Mouse (Mus musculus): ENCODE measurements around the gene 1700109H08Rik. TPM values are rescaled to one million over a fixed set of nuclear protein-coding genes. Genes with fewer than 3 reads are reported as not detected.
"Not testable (repeated sequence)": the region's sequence is repeated elsewhere in the genome, so short reads cannot be mapped to it uniquely, and the experiment has no call there.

Gene 1700109H08Rik
- total RNA-seq, 2 experiments from 2014 or later, result 2.8 to 3.6 TPM

DNA sequence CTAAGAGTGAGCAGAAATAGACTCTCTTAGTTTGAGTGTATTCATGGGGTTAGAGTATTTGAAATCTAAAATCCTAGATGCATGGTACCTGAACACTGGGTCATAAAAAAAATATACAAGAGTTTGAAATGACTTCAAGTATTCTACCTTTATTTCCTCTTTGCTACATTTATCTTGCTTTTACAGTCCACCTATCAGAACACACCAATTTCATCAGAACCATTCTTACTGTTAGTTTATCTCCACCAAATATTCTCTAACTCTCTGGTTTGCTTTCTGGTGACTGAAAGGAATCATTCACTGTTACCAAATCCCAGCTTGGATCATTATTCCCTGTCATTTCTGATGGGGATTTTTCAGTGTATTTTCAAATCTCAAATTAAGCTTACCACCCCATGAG lies 25.8 kb downstream of the 1700109H08Rik start:
- no peak for DNase-seq
- intact Hi-C loops (cut with DNase I), result no loop called here

DNA sequence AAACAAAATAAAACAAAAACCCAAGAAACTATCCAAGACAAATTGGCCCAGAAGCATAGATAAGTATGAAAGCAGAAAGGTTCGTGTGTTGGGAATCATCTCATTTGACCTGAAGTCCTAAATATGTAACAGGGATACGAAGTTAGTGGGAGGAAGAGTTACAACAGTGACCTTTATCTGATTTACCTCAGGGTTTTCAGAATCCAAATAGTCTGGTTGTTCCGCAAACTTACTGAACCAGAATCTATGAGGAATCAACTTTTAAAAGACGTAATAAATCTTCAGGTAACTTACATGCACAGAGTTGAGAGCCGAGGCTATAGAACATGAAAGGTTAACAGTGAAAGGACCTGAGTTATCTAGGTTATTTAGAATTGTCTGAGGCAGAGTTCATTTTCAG lies 27.4 kb downstream of the 1700109H08Rik start:
- no peak for DNase-seq

DNA sequence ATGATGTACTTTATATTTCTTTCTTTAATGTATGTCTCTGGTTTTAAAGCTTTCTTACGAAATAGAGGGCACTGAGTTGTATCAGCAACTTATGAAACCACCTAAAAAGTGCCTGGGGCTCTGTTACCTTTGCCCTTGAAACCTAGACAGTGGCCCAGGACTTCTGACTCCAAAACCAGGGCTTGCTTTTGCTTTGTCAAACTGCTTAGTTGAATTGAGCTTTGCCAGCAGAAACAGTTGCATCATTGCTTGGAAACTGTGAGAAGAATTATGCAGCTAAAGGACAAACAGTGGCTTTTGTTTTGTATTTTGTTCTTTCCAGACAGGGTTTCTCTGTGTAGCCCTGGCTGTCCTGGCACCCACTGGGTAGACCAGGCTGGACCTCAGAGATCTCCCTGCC lies 28.9 kb downstream of the 1700109H08Rik start:
- no peak for DNase-seq
- intact Hi-C loops (cut with DNase I), result no loop called here

More for the DNA sequence above, 27.4 kb downstream of the 1700109H08Rik start:
- intact Hi-C loops (cut with DNase I), result no loop called here

DNA sequence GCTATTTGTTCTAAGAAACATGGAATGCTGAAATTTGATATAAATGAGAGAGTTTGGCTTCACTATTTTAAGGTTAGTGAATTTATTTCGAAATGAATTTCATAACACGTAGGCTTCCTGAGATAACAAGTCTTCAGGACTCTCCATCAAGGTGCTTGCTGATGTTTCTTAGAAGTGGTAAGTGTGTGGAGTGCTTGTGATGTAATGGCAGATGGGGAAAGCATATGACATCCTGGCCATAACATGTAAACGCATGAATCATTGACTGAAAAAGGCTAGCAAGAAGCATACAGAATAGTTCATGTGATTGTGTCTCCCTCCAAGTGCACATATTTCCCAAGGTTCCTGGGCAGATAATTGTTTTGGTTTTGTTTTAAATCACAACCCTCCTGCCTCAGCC lies 29.4 kb downstream of the 1700109H08Rik start:
- no peak for DNase-seq
- intact Hi-C loops (cut with DNase I), result no loop called here

DNA sequence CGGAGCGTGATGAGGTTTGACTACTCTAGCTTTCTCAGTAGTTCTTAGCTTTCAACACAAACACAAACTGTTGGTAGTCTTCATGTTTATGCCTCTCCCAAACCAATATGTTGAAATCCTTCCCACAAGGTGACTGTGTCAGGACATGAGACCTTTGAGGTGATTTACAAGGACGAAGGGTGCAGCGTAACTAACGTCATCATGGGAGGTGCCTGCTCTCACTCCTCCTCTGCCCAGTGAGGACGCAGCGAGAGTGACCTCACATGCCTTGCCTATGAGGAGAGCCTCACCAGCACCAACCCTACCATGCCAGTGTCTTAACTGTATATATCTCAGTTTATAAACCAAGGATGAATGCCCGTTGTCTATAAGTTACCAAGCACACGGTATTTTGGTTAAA lies 35.7 kb downstream of the 1700109H08Rik start:
- intact Hi-C loops (cut with DNase I), result no loop called here
- no peak for DNase-seq

DNA sequence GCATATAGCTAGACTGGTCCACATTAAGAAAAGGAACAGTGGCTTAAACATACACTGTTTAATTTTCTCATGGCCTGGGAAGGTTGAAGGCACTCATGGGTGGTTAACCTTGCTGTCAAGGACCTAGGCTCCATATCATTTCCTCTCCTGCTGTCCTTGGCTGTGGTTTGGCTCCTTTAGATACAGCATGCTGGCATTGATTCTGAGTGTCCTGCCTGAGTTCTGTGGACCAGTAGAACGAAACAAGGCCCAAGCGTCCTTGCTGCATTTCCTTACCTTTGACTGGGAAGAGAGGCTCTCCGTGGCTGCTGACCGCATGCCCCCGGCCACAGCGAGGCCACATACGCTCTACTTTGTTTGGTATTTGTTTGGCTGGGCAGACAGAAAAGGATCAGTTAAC lies 37.9 kb downstream of the 1700109H08Rik start:
- intact Hi-C loops (cut with DNase I), result no loop called here
- no peak for DNase-seq

DNA sequence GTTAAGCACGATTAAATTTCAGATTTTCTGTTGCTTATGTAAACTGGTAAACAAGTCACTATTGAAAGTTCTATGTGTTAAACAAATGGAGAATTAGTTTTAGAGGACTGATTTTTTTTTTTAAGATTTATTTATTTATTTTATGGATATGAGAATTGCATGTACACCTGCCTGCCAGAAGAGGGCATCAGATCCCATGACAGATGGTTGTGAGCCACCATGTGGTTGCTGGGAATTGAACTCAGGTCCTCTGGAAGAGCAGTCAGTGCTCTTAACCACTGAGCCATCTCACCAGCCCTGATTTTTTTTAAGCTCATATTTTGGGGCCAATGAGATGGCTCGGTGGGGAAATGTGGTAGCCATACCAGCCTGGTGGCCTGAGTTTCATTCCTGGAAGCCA lies 40.5 kb downstream of the 1700109H08Rik start:
- intact Hi-C loops (cut with DNase I); DNase-seq: not testable (repeated sequence)

DNA sequence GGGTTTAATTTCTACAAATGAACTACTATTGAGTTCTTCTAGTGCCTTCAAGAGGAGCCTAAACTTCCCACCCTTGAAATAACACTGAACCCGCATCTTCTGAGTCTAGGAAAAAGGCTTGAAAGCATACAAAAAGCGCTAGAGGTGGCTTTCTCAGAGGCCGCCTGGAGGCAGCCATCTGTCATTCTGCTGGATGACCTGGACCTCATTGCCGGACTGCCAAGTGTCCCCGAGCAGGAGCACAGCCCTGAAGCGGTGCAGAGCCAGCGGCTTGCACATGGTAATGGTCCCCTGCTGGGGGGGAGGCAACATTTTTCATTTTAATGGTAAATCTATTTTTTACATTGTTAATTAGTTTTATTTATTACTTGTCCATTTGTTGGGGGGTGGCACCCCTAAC lies 49.1 kb downstream of the 1700109H08Rik start:
- DNase-seq, result no peak
- intact Hi-C loops (cut with DNase I), result no loop called here

DNA sequence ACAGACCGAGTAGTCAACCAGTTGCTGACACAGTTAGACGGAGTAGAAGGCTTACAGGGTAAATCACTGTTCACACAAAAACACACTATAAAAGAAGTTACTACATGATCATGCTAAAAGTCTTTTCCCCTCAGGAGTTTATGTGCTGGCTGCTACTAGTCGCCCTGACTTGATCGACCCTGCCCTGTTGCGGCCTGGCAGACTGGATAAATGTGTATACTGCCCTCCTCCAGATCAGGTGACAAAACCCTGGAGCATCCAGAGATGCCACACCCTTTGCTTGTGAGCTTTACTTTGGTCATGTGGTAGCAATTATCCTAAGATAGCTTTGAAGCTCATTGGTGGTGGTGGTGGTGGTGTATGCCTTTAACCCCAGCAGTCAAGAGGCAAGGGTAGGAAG lies 58.7 kb downstream of the 1700109H08Rik start:
- intact Hi-C loops (cut with DNase I), result no loop called here

DNA sequence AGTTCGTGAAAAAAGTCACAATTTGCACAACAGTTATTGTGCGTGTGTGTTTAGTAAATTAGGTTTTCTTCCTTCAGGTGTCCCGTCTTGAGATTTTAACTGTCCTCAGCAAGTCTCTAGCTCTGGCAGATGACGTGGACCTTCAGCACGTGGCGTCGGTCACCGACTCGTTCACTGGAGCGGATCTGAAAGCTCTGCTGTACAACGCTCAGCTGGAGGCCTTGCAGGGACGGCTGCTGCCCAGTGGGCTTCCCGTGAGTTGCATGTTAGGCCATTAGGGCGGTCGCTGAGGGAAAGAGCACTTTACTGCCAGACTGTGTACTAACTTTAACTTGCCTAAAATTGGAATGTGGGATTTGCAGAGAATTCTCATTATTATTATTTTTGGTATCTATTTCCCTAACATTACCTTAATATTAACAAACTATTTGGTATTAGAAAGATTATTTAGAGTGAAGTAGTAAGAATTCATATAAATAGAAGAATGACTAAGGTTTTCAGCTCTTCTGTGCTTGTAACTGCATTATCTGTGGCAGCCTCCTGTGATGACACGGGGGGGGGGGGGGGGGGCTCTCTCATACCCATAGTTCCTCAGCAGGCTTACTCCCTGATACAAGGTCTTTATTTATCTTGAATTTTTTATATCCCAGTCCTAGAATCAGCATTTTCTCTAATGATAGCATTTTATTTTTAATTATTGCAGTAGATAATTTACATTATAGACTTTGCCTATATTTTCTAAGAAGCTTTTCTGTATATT lies 60.3 kb downstream of the 1700109H08Rik start:
- DNase-seq, result no peak
- intact Hi-C loops (cut with DNase I), result no loop called here

More for the DNA sequence above, 58.7 kb downstream of the 1700109H08Rik start:
- no peak for DNase-seq

DNA sequence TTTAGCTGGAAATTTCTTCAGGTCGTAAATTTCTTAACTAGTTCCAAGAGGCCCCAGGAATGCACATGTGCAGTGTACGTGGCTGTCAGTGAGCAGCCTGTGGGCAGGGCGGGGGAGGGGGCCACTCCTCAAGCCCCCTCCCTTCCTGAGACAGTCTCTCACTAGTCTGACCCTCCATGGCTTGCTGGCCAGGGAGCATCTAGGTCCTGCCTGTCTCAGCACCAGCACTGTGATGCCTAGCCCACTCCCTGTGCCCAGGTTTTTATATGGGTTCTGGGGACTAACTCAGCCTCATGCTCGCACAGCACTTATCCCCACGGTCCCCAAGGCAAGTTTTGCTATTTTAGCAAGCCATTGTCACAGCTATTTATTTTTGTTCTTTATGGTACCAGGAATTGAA lies 60.9 kb downstream of the 1700109H08Rik start:
- DNase-seq, result no peak
- intact Hi-C loops (cut with DNase I), result no loop called here

DNA sequence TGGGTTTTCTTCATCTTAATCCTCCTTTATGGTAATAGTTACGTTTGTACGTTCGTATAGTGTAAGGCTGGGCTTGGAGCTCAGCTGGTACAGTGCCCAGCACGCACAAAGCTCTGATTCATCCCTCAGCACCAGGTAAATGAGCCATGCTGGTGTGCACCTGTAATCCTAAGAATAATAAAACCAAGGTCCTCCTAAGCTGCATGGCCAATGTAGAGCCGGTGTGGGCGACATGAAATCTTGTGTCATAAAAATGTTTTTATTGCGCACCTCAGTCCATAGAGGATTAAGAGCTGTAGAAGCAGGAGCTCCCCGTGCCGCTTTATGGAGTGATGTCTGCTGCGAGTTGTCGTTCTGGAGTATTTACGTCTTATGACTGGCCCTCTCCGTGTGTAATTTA lies 61.9 kb downstream of the 1700109H08Rik start:
- intact Hi-C loops (cut with DNase I), result no loop called here
- DNase-seq, result no peak

DNA sequence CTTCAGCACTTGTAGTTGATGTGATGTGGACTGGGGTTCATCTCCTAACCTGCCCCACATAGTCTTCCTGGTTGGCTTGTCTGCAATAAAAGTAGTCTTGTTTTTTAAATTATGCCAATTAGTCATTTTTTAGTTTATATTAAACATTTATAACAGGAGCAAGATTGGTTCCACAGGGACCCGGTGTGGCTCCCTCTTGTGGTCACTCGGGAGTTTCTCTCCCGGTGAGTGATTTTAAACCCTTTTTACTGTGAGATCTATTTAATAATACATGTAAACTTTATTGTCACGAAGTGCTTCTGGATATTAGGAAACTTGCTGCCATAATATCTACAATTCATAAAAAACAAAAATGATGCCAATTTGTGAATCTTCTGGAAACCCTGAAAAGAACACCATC lies 62.6 kb downstream of the 1700109H08Rik start:
- DNase-seq, result no peak
- intact Hi-C loops (cut with DNase I), result no loop called here

Other genes starting within 250 kb of the 1700109H08Rik start
- 10 to 100 TPM; 41.9 to 48.2 TPM for gene Cdk6, start 230.1 kb upstream of the 1700109H08Rik start, total RNA-seq (2021)
- 10 to 100 TPM; 20.8 to 21.4 TPM for gene Fam133b, start 27.7 kb upstream of the 1700109H08Rik start, total RNA-seq (2021)
- 10 to 100 TPM; 11.0 to 12.1 TPM for gene Pex1, start 24.5 kb downstream of the 1700109H08Rik start, total RNA-seq (2021)
- gene Rbm48, start 25.0 kb downstream of the 1700109H08Rik start, total RNA-seq (2021), result 1 to 10 TPM; 5.9 to 6.6 TPM
- not detected for gene Tmbim7, start 79.6 kb downstream of the 1700109H08Rik start, total RNA-seq (2021)
- gene Gatad1, start 85.6 kb downstream of the 1700109H08Rik start, total RNA-seq (2021), result 100 to 1,000 TPM in 1 of 2 experiments, 10 to 100 TPM in 1; 99.2 to 106 TPM
- 10 to 100 TPM; 28.7 to 29.8 TPM for gene Ankib1, start 231.4 kb downstream of the 1700109H08Rik start, total RNA-seq (2021)
- 10 to 100 TPM; 31.7 to 35.7 TPM for gene Krit1, start 231.6 kb downstream of the 1700109H08Rik start, total RNA-seq (2021)

Data from heart, postnatal 10 days (tissue).